Mouse (Mus musculus) hindbrain, embryonic 16.5 days (tissue): ENCODE data around the gene Vmn2r67. TPM values are rescaled to one million over a fixed set of nuclear protein-coding genes. Genes with fewer than 3 reads are reported as not detected.
"Not testable (repeated sequence)": the region's sequence is repeated elsewhere in the genome, so short reads cannot be mapped to it uniquely, and the experiment has no call there.

Experiments used
- ATAC-seq: fragments of 200-750 bp; cut with Nextera tagmentation; 2 replicates; pipeline ENCODE4 v1.8.0; 2017; ENCODE audit warnings: moderate TSS enrichment, moderate library complexity
- H3K27ac ChIP-seq: fragments of 300-500 bp; sonication (generic); 2 replicates; pipeline ENCODE4 v1.5.1; 2014; ENCODE audit warnings: low read depth, mild to moderate bottlenecking, control low read depth, low read length, moderate library complexity
- H3K27me3 ChIP-seq: fragments of 300-500 bp; sonication (generic); replicated peaks from 2 replicates; pipeline ENCODE4 v1.6.1; 2014; ENCODE audit warnings: low read length; ENCODE audit not compliant: control insufficient read depth, insufficient read depth
- H3K36me3 ChIP-seq: fragments of 300-500 bp; sonication (generic); 2 replicates; pipeline ENCODE4 v1.6.1; 2014; ENCODE audit warnings: mild to moderate bottlenecking, low read length, moderate library complexity, mixed read lengths; ENCODE audit not compliant: control insufficient read depth, insufficient read depth
- H3K4me1 ChIP-seq: fragments of 300-500 bp; sonication (generic); 2 replicates; pipeline ENCODE4 v1.6.1; 2014; ENCODE audit warnings: low read depth, low read length; ENCODE audit not compliant: control insufficient read depth, insufficient read depth
- H3K4me2 ChIP-seq: fragments of 300-500 bp; sonication (generic); 2 replicates; pipeline ENCODE4 v1.6.1; 2014; ENCODE audit warnings: mild to moderate bottlenecking, low read length, control low read depth, moderate library complexity
- H3K4me3 ChIP-seq: fragments of 300-500 bp; sonication (generic); 2 replicates; pipeline ENCODE4 v1.5.1; 2014; ENCODE audit warnings: mild to moderate bottlenecking, low read length, control low read depth, moderate library complexity
- H3K9ac ChIP-seq: fragments of 300-500 bp; sonication (generic); 2 replicates; pipeline ENCODE4 v1.6.1; 2014; ENCODE audit warnings: low read depth, mild to moderate bottlenecking, control low read depth, low read length, moderate library complexity
- H3K9me3 ChIP-seq: fragments of 300-500 bp; sonication (generic); 2 replicates; pipeline ENCODE4 v1.6.1; 2014; ENCODE audit warnings: mild to moderate bottlenecking, low read length, moderate library complexity; ENCODE audit not compliant: control insufficient read depth
- WGBS: fragments of 180-500 bp; shearing (Covaris S2); extraction: QIAGEN DNeasy Blood & Tissue Kit; methylation state at CpG from one replicate; pipeline ENCODE4 v1.1.7; 2014; 5-methylcytosine and 5-hydroxymethylcytosine counted together
- polyA plus RNA-seq: library from polyadenylated mRNA; unstranded; fragments of >200 nt; fragmentation: Nextera tagmentation; extraction: Ambion mirVana; gene quantifications from 2 replicates; pipeline ENCODE4 v1.2.1, GENCODE M21; 2015

Gene Vmn2r67
- not detected in 2 replicates for polyA plus RNA-seq

DNA sequence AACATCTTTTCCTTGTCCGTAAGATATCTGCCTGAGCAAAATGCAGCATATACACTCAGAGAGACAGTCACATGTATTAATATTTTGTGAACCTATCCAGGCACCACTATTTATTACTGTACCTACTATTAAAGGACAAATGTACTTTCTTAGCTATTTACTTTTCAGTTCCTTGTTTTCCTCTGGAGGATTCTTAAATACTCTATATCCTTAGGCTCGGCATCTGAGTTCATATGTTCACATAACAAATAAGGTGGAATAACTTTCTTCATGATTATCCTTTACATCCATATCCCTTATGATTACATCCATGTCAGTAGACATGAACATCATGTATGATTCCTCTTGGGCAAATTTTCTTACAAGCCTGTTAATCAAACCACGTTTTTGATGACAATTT is at the start of gene Vmn2r67:
Gene Vmn2r67 (minus strand): TSS at position 101 of the 400 bp plus-strand sequence.
- Histone ChIP-seq H3K9ac (no peak within 1 kb of the TSS), H3K4me1 (no peaks in the 10 kb centered on the region), H3K4me2 (no peak within 1 kb of the TSS), H3K27me3 (no peaks in the 10 kb centered on the region), H3K36me3 (no peaks in the 10 kb centered on the region), H3K4me3 (no peak within 1 kb of the TSS), H3K27ac (no peak within 1 kb of the TSS), H3K9me3 (no peaks in the 10 kb centered on the region)
- WGBS = 85% methylated on average over 3 of the region's 3 CpGs
- ATAC-seq = no peak

DNA sequence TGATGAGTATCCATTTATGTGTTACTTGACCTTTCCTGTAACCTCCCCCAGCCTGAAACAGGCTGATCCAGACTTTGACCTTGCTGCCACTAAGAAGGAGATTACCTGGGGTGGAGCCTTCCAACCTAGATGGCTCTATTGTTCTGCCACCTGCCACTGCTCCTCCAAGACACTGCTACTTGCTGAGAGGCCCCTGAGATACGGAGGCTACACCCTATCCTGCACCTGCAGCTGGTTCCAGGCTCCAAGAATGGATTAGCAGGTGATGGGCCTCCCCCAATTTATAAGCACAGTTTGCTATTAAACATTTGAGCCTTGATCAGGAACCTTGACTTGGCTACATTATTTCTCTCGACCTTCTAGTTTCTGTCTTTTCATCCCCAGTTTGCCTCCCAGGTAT is 51.3 kb downstream of the Vmn2r67 start:
- not testable (repeated sequence) for H3K4me2 ChIP-seq, H3K9ac ChIP-seq, ATAC-seq, H3K9me3 ChIP-seq, H3K27me3 ChIP-seq, H3K27ac ChIP-seq, H3K4me1 ChIP-seq, H3K4me3 ChIP-seq, H3K36me3 ChIP-seq
- 40% methylated on average over 2 of the region's 2 CpGs for WGBS

Other genes starting within 250 kb of the Vmn2r67 start
- gene Vmn2r65, start 191.9 kb downstream of the Vmn2r67 start, polyA plus RNA-seq = not detected in 2 replicates
- gene Vmn2r66, start 143.7 kb downstream of the Vmn2r67 start, polyA plus RNA-seq = not detected in 2 replicates
- not detected in 2 replicates for gene Vmn2r68, start 81.8 kb upstream of the Vmn2r67 start, polyA plus RNA-seq